Mouse (Mus musculus) heart, postnatal 36 days (tissue): Measurements from ENCODE around the gene Cdc42ep4. TPM values are rescaled to one million over a fixed set of nuclear protein-coding genes. Genes with fewer than 3 reads are reported as not detected.

ENCODE experiments used
- DNase-seq, 2 experiments: peaks; one replicate each; pipeline ENCODE4 v3.0.0; 2021 to 2022
- intact Hi-C: fragments of 180-260 bp; cut with DNase I; formaldehyde crosslinking; loops from one replicate; pipeline ENCODE4 v1.15.1; 2025
- total RNA-seq, 2 experiments: library from RNA; stranded (reverse); gene quantifications; 2 replicates each; pipeline ENCODE4 v1.2.3; 2021

Gene Cdc42ep4
- total RNA-seq, 2 experiments from 2014 or later, result 16.5 to 20.5 TPM

- intact Hi-C loops, result loop anchor here (1.0 kb wide), 1 partner anchor 28 kb away; the partner anchor contains the start of gene Cdc42ep4
- DNase-seq, result peak; percentile 51 to 68
Measured at GRCm38 (mm10) chr11:113778733-113779679, 27.3 kb upstream of the Cdc42ep4 start.

GRCm38 (mm10) chr11:113777878-113778464 lies 26.3 kb upstream of the Cdc42ep4 start:
- intact Hi-C loops, result loop anchor here (1.0 kb wide), 1 partner anchor 27 kb away; the partner anchor contains the start of gene Cdc42ep4
- no peak for DNase-seq

- intact Hi-C loops, result no loop called here
- no peak for DNase-seq
Measured at GRCm38 (mm10) chr11:113776851-113777511, 25.3 kb upstream of the Cdc42ep4 start.

GRCm38 (mm10) chr11:113774773-113775172 lies 23.1 kb upstream of the Cdc42ep4 start:
- no peak for DNase-seq
- intact Hi-C loops, result no loop called here

GRCm38 (mm10) chr11:113773191-113773590 lies 21.5 kb upstream of the Cdc42ep4 start:
- intact Hi-C loops, result no loop called here
- DNase-seq, result no peak

GRCm38 (mm10) chr11:113771187-113771586 lies 19.5 kb upstream of the Cdc42ep4 start:
- intact Hi-C loops, result no loop called here
- no peak for DNase-seq

- intact Hi-C loops, result no loop called here
- no peak for DNase-seq
Measured at GRCm38 (mm10) chr11:113768356-113768755, 16.7 kb upstream of the Cdc42ep4 start.

- DNase-seq, result peak in 1 of 2 experiments; percentile 28
- intact Hi-C loops, result no loop called here
Measured at GRCm38 (mm10) chr11:113767285-113767684, 15.6 kb upstream of the Cdc42ep4 start.

- intact Hi-C loops, result no loop called here
- peak in 1 of 2 experiments; percentile 40 for DNase-seq
Measured at GRCm38 (mm10) chr11:113766284-113766985, 14.8 kb upstream of the Cdc42ep4 start.

GRCm38 (mm10) chr11:113764132-113764849 lies 12.6 kb upstream of the Cdc42ep4 start:
- DNase-seq, result no peak
- intact Hi-C loops, result no loop called here

GRCm38 (mm10) chr11:113763449-113763848 lies 11.8 kb upstream of the Cdc42ep4 start:
- intact Hi-C loops, result no loop called here
- DNase-seq, result no peak

GRCm38 (mm10) chr11:113762136-113762797 lies 10.6 kb upstream of the Cdc42ep4 start:
- intact Hi-C loops, result no loop called here
- no peak for DNase-seq

GRCm38 (mm10) chr11:113761646-113762045 lies 10.0 kb upstream of the Cdc42ep4 start:
- intact Hi-C loops, result no loop called here
- no peak for DNase-seq

GRCm38 (mm10) chr11:113760476-113760875 lies 8.8 kb upstream of the Cdc42ep4 start:
- no peak for DNase-seq
- intact Hi-C loops, result no loop called here

GRCm38 (mm10) chr11:113758851-113759250 lies 7.2 kb upstream of the Cdc42ep4 start:
- intact Hi-C loops, result no loop called here

GRCm38 (mm10) chr11:113756578-113756977 lies 4.9 kb upstream of the Cdc42ep4 start:
- no peak for DNase-seq
- intact Hi-C loops, result no loop called here

More at GRCm38 (mm10) chr11:113758851-113759250, 7.2 kb upstream of the Cdc42ep4 start:
- DNase-seq, result no peak

GRCm38 (mm10) chr11:113755878-113756277 lies 4.2 kb upstream of the Cdc42ep4 start:
- intact Hi-C loops, result no loop called here
- DNase-seq, result no peak

- DNase-seq, result no peak
- intact Hi-C loops, result no loop called here
Measured at GRCm38 (mm10) chr11:113754845-113755244, 3.2 kb upstream of the Cdc42ep4 start.
